Mouse (Mus musculus) ES-Bruce4 (cell line): ENCODE measurements around the gene Adm. TPM values are rescaled to one million over a fixed set of nuclear protein-coding genes. Genes with fewer than 3 reads are reported as not detected.
A peak's percentile ranks its signal among the peaks of the same experiment; 100 is the strongest.

Experiments used
- H3K27ac ChIP-seq: 2 replicates; pipeline ENCODE4 v1.5.1; 2012; ENCODE audit warnings: low read length, inconsistent platforms; ENCODE audit not compliant: insufficient read depth
- H3K27me3 ChIP-seq: 2 replicates; pipeline ENCODE4 v1.6.1; 2012; ENCODE audit warnings: mild to moderate bottlenecking, low read length, inconsistent platforms; ENCODE audit not compliant: control insufficient read depth, poor library complexity, insufficient read depth, severe bottlenecking
- H3K36me3 ChIP-seq: 2 replicates; pipeline ENCODE4 v1.6.1; 2012; ENCODE audit warnings: inconsistent platforms, mild to moderate bottlenecking, low read length, moderate library complexity; ENCODE audit not compliant: control insufficient read depth, poor library complexity, insufficient read depth, severe bottlenecking
- H3K4me1 ChIP-seq: one replicate; pipeline ENCODE4 v1.8.1; 2011; ENCODE audit warnings: low read length; ENCODE audit not compliant: control insufficient read depth, insufficient read depth
- H3K4me3 ChIP-seq: 2 replicates; pipeline ENCODE4 v1.5.1; 2011; ENCODE audit warnings: low read depth, mild to moderate bottlenecking, low read length
- H3K9ac ChIP-seq: 2 replicates; pipeline ENCODE4 v1.6.1; 2012; ENCODE audit warnings: low read depth, mild to moderate bottlenecking, inconsistent platforms; ENCODE audit not compliant: poor library complexity, severe bottlenecking
- H3K9me3 ChIP-seq: replicated peaks from 2 replicates; pipeline ENCODE4 v1.6.1; 2012; ENCODE audit warnings: mild to moderate bottlenecking, low read length, inconsistent platforms; ENCODE audit not compliant: control insufficient read depth, poor library complexity, insufficient read depth, severe bottlenecking
- CTCF ChIP-seq: IDR thresholded peaks from one replicate; pipeline ENCODE4 v1.8.1; 2011; ENCODE audit warnings: low read depth, low read length
- EP300 ChIP-seq: IDR thresholded peaks from 2 replicates; pipeline ENCODE4 v1.6.1; 2011; ENCODE audit warnings: low read depth, low read length; ENCODE audit not compliant: insufficient read depth
- POLR2A ChIP-seq: IDR thresholded peaks from one replicate; pipeline ENCODE4 v1.8.1; 2011; ENCODE audit warnings: low read length; ENCODE audit not compliant: insufficient read depth
- polyA plus RNA-seq: library from polyadenylated mRNA; stranded (reverse); fragments of >200 nt; gene quantifications from 2 replicates; pipeline ENCODE4 v1.2.4, GENCODE M21; 2011; ENCODE audit warnings: low read depth; ENCODE audit not compliant: missing spikeins, insufficient read depth, insufficient read length

Adm gene
- polyA plus RNA-seq, 1 experiment = 1.9 TPM

- no peaks in the 10 kb centered on the region for H3K36me3 ChIP-seq
- no peak for TF ChIP-seq CTCF
- TF ChIP-seq POLR2A = no peak
- TF ChIP-seq EP300 = no peak
- no peaks in the 10 kb centered on the region for H3K4me1 ChIP-seq
- H3K9ac ChIP-seq = no peak overlapping the region
- H3K27ac ChIP-seq = no peak overlapping the region
- H3K27me3 ChIP-seq = no peaks in the 10 kb centered on the region
- H3K4me3 ChIP-seq = no peak overlapping the region
- no peaks in the 10 kb centered on the region for H3K9me3 ChIP-seq
Observed at GRCm38 (mm10) chr7:110597141-110597540, 30.3 kb upstream of the Adm start.

- Histone ChIP-seq H3K27ac (no peak overlapping the region), H3K9ac (no peak overlapping the region), H3K9me3 (peaks cover 5% of the 10 kb centered on the region), H3K36me3 (no peaks in the 10 kb centered on the region), H3K27me3 (no peaks in the 10 kb centered on the region), H3K4me3 (no peak overlapping the region), H3K4me1 (no peaks in the 10 kb centered on the region)
- TF ChIP-seq POLR2A = no peak
- no peak for TF ChIP-seq CTCF
- no peak for TF ChIP-seq EP300
Observed at GRCm38 (mm10) chr7:110605476-110605875, 22.0 kb upstream of the Adm start.

- TF ChIP-seq POLR2A (no peak), CTCF (no peak), EP300 (no peak)
- Histone ChIP-seq H3K27me3 (no peaks in the 10 kb centered on the region), H3K9ac (no peak overlapping the region), H3K4me1 (no peaks in the 10 kb centered on the region), H3K9me3 (peaks cover 5% of the 10 kb centered on the region), H3K36me3 (no peaks in the 10 kb centered on the region), H3K4me3 (no peak overlapping the region), H3K27ac (no peak overlapping the region)
Observed at GRCm38 (mm10) chr7:110606906-110607305, 20.6 kb upstream of the Adm start.

- Histone ChIP-seq H3K9ac (peak overlapping the region; percentile 96), H3K36me3 (no peaks in the 10 kb centered on the region), H3K9me3 (no peaks in the 10 kb centered on the region), H3K27me3 (no peaks in the 10 kb centered on the region), H3K4me1 (no peaks in the 10 kb centered on the region), H3K4me3 (peak overlapping the region; percentile 84), H3K27ac (peak overlapping the region; percentile 71)
- TF ChIP-seq EP300 = no peak
- TF ChIP-seq CTCF = no peak
- no peak for TF ChIP-seq POLR2A
Observed at GRCm38 (mm10) chr7:110613381-110614132, 13.9 kb upstream of the Adm start.

- no peaks in the 10 kb centered on the region for H3K4me1 ChIP-seq
- no peaks in the 10 kb centered on the region for H3K9me3 ChIP-seq
- no peaks in the 10 kb centered on the region for H3K27me3 ChIP-seq
- peak within 1 kb of the TSS; percentile 95 for H3K4me3 ChIP-seq
- peak within 1 kb of the TSS; percentile 96 for H3K9ac ChIP-seq
- no peaks in the 10 kb centered on the region for H3K36me3 ChIP-seq
- peak within 1 kb of the TSS; percentile 71 for H3K27ac ChIP-seq
- TF ChIP-seq CTCF (no peak), EP300 (0 out of 2 replicates have a peak, but pooled peaks have one; percentile 42), POLR2A (no peak)
Observed at GRCm38 (mm10) chr7:110614133-110615063, 13.1 kb upstream of the Adm start, which contains the start of gene Sbf2. Sbf2 (minus strand) TSS chr7:110614922.
